Mouse (Mus musculus) ovary, postnatal 14 days (tissue): ENCODE results near the gene Avpr1b.
"Not testable (repeated sequence)": the region's sequence is repeated elsewhere in the genome, so short reads cannot be mapped to it uniquely, and the experiment has no call there.

Source experiments
- DNase-seq: peaks from one replicate; pipeline ENCODE4 v3.0.0; 2022; ENCODE audit warnings: low spot score

The Avpr1b gene

GRCm38 (mm10) chr1:131598905-131599304 lies at the start of gene Avpr1b:
Gene Avpr1b (plus strand): TSS chr1:131599239.
- no peak for DNase-seq

GRCm38 (mm10) chr1:131551956-131552355 lies 47.1 kb upstream of the Avpr1b start:
- no peak for DNase-seq

- DNase-seq: no peak
Observed at GRCm38 (mm10) chr1:131553428-131553827, 45.6 kb upstream of the Avpr1b start.

GRCm38 (mm10) chr1:131555042-131555812 lies 43.8 kb upstream of the Avpr1b start:
- DNase-seq: peak; percentile 56

- DNase-seq: no peak
Observed at GRCm38 (mm10) chr1:131560500-131560899, 38.5 kb upstream of the Avpr1b start.

- DNase-seq: no peak
Observed at GRCm38 (mm10) chr1:131562081-131562480, 37.0 kb upstream of the Avpr1b start.

GRCm38 (mm10) chr1:131566056-131566455 lies 33.0 kb upstream of the Avpr1b start:
- not testable (repeated sequence) for DNase-seq

- DNase-seq: no peak
Observed at GRCm38 (mm10) chr1:131569721-131570120, 29.3 kb upstream of the Avpr1b start.

GRCm38 (mm10) chr1:131570391-131570790 lies 28.6 kb upstream of the Avpr1b start:
- no peak for DNase-seq

- no peak for DNase-seq
Observed at GRCm38 (mm10) chr1:131573721-131574120, 25.3 kb upstream of the Avpr1b start.

- no peak for DNase-seq
Observed at GRCm38 (mm10) chr1:131578943-131579680, 19.9 kb upstream of the Avpr1b start.

GRCm38 (mm10) chr1:131580389-131580788 lies 18.6 kb upstream of the Avpr1b start:
- no peak for DNase-seq

- DNase-seq: no peak
Observed at GRCm38 (mm10) chr1:131583598-131583997, 15.4 kb upstream of the Avpr1b start.

- DNase-seq: no peak
Observed at GRCm38 (mm10) chr1:131586836-131587235, 12.2 kb upstream of the Avpr1b start.

GRCm38 (mm10) chr1:131600314-131600713 lies 1.3 kb downstream of the Avpr1b start:
- no peak for DNase-seq

GRCm38 (mm10) chr1:131606719-131607118 lies 7.7 kb downstream of the Avpr1b start:
- no peak for DNase-seq

- no peak for DNase-seq
Observed at GRCm38 (mm10) chr1:131612556-131613155, 13.6 kb downstream of the Avpr1b start.

GRCm38 (mm10) chr1:131613361-131614133 lies 14.5 kb downstream of the Avpr1b start:
- DNase-seq: peak; percentile 62

GRCm38 (mm10) chr1:131614641-131615040 lies 15.6 kb downstream of the Avpr1b start:
- no peak for DNase-seq

- no peak for DNase-seq
Observed at GRCm38 (mm10) chr1:131616131-131616530, 17.1 kb downstream of the Avpr1b start.

- no peak for DNase-seq
Observed at GRCm38 (mm10) chr1:131616546-131617220, 17.6 kb downstream of the Avpr1b start.

- DNase-seq: no peak
Observed at GRCm38 (mm10) chr1:131618576-131618975, 19.5 kb downstream of the Avpr1b start.
